Mouse (Mus musculus): ENCODE results near the gene Rrp7a. TPM values are rescaled to one million over a fixed set of nuclear protein-coding genes. Genes with fewer than 3 reads are reported as not detected.

Gene Rrp7a
- total RNA-seq, 2 experiments from 2014 or later, result 147 to 159 TPM

GRCm38 (mm10) chr15:83155672-83156419, 33.2 kb upstream of the Rrp7a start:
- no peak overlapping the region for H3K4me3 ChIP-seq
- intact Hi-C loops (cut with DNase I), result loop anchor here (5.0 kb wide), 1 partner anchor 51 kb away; no protein-coding TSS in a partner anchor
- no peak for TF ChIP-seq CTCF (IDR thresholded peaks at IDR 0.05)
- no peak overlapping the region for H3K27ac ChIP-seq
- DNase-seq (ENCODE audit: extremely low spot score in 1 of 2, low spot score in 2 of 2), result no peak

- TF ChIP-seq CTCF (IDR thresholded peaks at IDR 0.05), result no peak
- H3K27ac ChIP-seq, result no peak overlapping the region
- intact Hi-C loops (cut with DNase I), result no loop called here
- H3K4me3 ChIP-seq, result no peak overlapping the region
- DNase-seq (ENCODE audit: extremely low spot score in 1 of 2, low spot score in 2 of 2), result no peak
These were observed 31.7 kb upstream of the Rrp7a start for GRCm38 (mm10) chr15:83154309-83154708.

GRCm38 (mm10) chr15:83150694-83151093, 28.1 kb upstream of the Rrp7a start:
- H3K27ac ChIP-seq, result no peak overlapping the region
- intact Hi-C loops (cut with DNase I), result no loop called here
- no peak; the same call in 1 of the 2 replicates for TF ChIP-seq CTCF (IDR thresholded peaks at IDR 0.05)
- no peak for DNase-seq (ENCODE audit: extremely low spot score in 1 of 2, low spot score in 2 of 2)
- H3K4me3 ChIP-seq, result no peak overlapping the region

- no peak for DNase-seq (ENCODE audit: extremely low spot score in 1 of 2, low spot score in 2 of 2)
These were observed 27.5 kb upstream of the Rrp7a start for GRCm38 (mm10) chr15:83150073-83150442.

GRCm38 (mm10) chr15:83149196-83150072, 26.8 kb upstream of the Rrp7a start, which contains the start of gene Poldip3:
TSS of gene Poldip3 (minus strand) at chr15:83149384.
- DNase-seq (ENCODE audit: extremely low spot score in 1 of 2, low spot score in 2 of 2), result peak; percentile 97 to 98
- no peak; the same call in 1 of the 2 replicates for TF ChIP-seq CTCF (IDR thresholded peaks at IDR 0.05)
- Histone ChIP-seq H3K4me3 (peak within 1 kb of the TSS; percentile 70), H3K27ac (peak within 1 kb of the TSS; percentile 98)
- intact Hi-C loops (cut with DNase I), result loop anchor here (1.0 to 2.0 kb wide), 2 partner anchors 23 to 27 kb away; partner anchors contain the start of genes Cyb5r3 and Rrp7a

More at GRCm38 (mm10) chr15:83150073-83150442, 27.5 kb upstream of the Rrp7a start:
- intact Hi-C loops (cut with DNase I), result no loop called here
- H3K4me3 ChIP-seq, result peak overlapping the region; percentile 70
- TF ChIP-seq CTCF (IDR thresholded peaks at IDR 0.05), result no peak
- peak overlapping the region; percentile 98 for H3K27ac ChIP-seq

- no peak; the same call in 1 of the 2 replicates for TF ChIP-seq CTCF (IDR thresholded peaks at IDR 0.05)
- no peak for DNase-seq (ENCODE audit: extremely low spot score in 1 of 2, low spot score in 2 of 2)
- Histone ChIP-seq H3K4me3 (peak overlapping the region; percentile 70), H3K27ac (peak overlapping the region; percentile 98)
- intact Hi-C loops (cut with DNase I), result loop anchor here (1.0 to 2.0 kb wide), 2 partner anchors 24 to 26 kb away; partner anchors contain the start of genes Cyb5r3 and Rrp7a
These were observed 26.2 kb upstream of the Rrp7a start for GRCm38 (mm10) chr15:83148801-83149195.

GRCm38 (mm10) chr15:83148395-83148794, 25.8 kb upstream of the Rrp7a start:
- H3K27ac ChIP-seq, result peak overlapping the region; percentile 98
- intact Hi-C loops (cut with DNase I), result loop anchor here (2.0 kb wide), 1 partner anchor 24 kb away; the partner anchor contains the start of gene Cyb5r3
- peak overlapping the region; percentile 70 for H3K4me3 ChIP-seq
- no peak for TF ChIP-seq CTCF (IDR thresholded peaks at IDR 0.05)
- DNase-seq (ENCODE audit: extremely low spot score in 1 of 2, low spot score in 2 of 2), result no peak

- TF ChIP-seq CTCF (IDR thresholded peaks at IDR 0.05), result no peak
- Histone ChIP-seq H3K27ac (no peak overlapping the region), H3K4me3 (no peak overlapping the region)
- intact Hi-C loops (cut with DNase I), result no loop called here
- DNase-seq (ENCODE audit: extremely low spot score in 1 of 2, low spot score in 2 of 2), result no peak
These were observed 22.9 kb upstream of the Rrp7a start for GRCm38 (mm10) chr15:83145541-83145940.

GRCm38 (mm10) chr15:83142861-83143260, 20.3 kb upstream of the Rrp7a start:
- no peak overlapping the region for H3K4me3 ChIP-seq
- peak overlapping the region; percentile 58 for H3K27ac ChIP-seq
- intact Hi-C loops (cut with DNase I), result no loop called here
- DNase-seq (ENCODE audit: extremely low spot score in 1 of 2, low spot score in 2 of 2), result peak in 1 of 2 experiments; percentile 29
- no peak for TF ChIP-seq CTCF (IDR thresholded peaks at IDR 0.05)

GRCm38 (mm10) chr15:83135654-83136053, 13.1 kb upstream of the Rrp7a start:
- no peak overlapping the region for H3K27ac ChIP-seq
- no peak overlapping the region for H3K4me3 ChIP-seq
- no peak for DNase-seq (ENCODE audit: extremely low spot score in 1 of 2, low spot score in 2 of 2)
- no peak for TF ChIP-seq CTCF (IDR thresholded peaks at IDR 0.05)
- intact Hi-C loops (cut with DNase I), result no loop called here

- no peak overlapping the region for H3K4me3 ChIP-seq
- no peak overlapping the region for H3K27ac ChIP-seq
- no peak for TF ChIP-seq CTCF (IDR thresholded peaks at IDR 0.05)
- DNase-seq (ENCODE audit: extremely low spot score in 1 of 2, low spot score in 2 of 2), result no peak
- intact Hi-C loops (cut with DNase I), result no loop called here
These were observed 12.1 kb upstream of the Rrp7a start for GRCm38 (mm10) chr15:83134671-83135070.
